Mouse (Mus musculus) myocyte (in vitro differentiated cells): ENCODE results near the gene Mab21l1. TPM values are rescaled to one million over a fixed set of nuclear protein-coding genes. Genes with fewer than 3 reads are reported as not detected.

Experiments used
- H3K27me3 ChIP-seq: one replicate; pipeline ENCODE4 v1.6.1; 2011; ENCODE audit not compliant: control insufficient read depth, insufficient read depth, insufficient read length
- H3K36me3 ChIP-seq: one replicate; pipeline ENCODE4 v1.6.1; 2011; ENCODE audit not compliant: control insufficient read depth, insufficient read depth
- H3K4me2 ChIP-seq: one replicate; pipeline ENCODE4 v1.6.1; 2011; ENCODE audit warnings: low read depth, control low read depth
- H3K4me3 ChIP-seq: one replicate; pipeline ENCODE4 v1.5.1; 2011; ENCODE audit warnings: mild to moderate bottlenecking, control low read depth, moderate library complexity
- H3K79me2 ChIP-seq: one replicate; pipeline ENCODE4 v1.6.1; 2011; ENCODE audit not compliant: control insufficient read depth, insufficient read depth
- H3ac ChIP-seq: one replicate; pipeline ENCODE4 v1.6.1; 2011; ENCODE audit not compliant: control insufficient read depth, insufficient read length
- CEBPB ChIP-seq: IDR thresholded peaks from 2 replicates; pipeline ENCODE4 v1.6.1; 2011; ENCODE audit warnings: mild to moderate bottlenecking, moderate library complexity; ENCODE audit not compliant: poor library complexity, insufficient read depth, severe bottlenecking
- E2F4 ChIP-seq: IDR thresholded peaks from one replicate; pipeline ENCODE4 v1.6.1; 2011; ENCODE audit warnings: mild to moderate bottlenecking, control low read depth, moderate library complexity; ENCODE audit not compliant: insufficient read depth
- MAX ChIP-seq: IDR thresholded peaks from one replicate; pipeline ENCODE4 v1.6.1; 2011; ENCODE audit warnings: low read depth, mild to moderate bottlenecking, control low read depth
- MYOD1 ChIP-seq, 3 experiments: IDR thresholded peaks; one replicate each; pipeline ENCODE4 v1.6.1; 2011; ENCODE audit warnings: control low read depth in 2 of 3, low read depth in 2 of 3, mild to moderate bottlenecking in 2 of 3, moderate library complexity in 1 of 3; ENCODE audit not compliant: insufficient read length in 2 of 3, control insufficient read depth in 1 of 3
- MYOG ChIP-seq, 3 experiments: IDR thresholded peaks; one replicate each; pipeline ENCODE4 v1.6.1; 2011; ENCODE audit warnings: control low read depth in 2 of 3, low read depth in 2 of 3, mild to moderate bottlenecking in 2 of 3; ENCODE audit not compliant: insufficient read length in 2 of 3, control insufficient read depth in 1 of 3, insufficient read depth in 1 of 3
- POLR2A ChIP-seq: IDR thresholded peaks from one replicate; pipeline ENCODE4 v1.6.1; 2011; ENCODE audit warnings: low read depth, mild to moderate bottlenecking, control low read depth, moderate library complexity; ENCODE audit not compliant: insufficient read length
- POLR2AphosphoS2 ChIP-seq: IDR thresholded peaks from one replicate; pipeline ENCODE4 v1.6.1; 2011; ENCODE audit warnings: low read depth, control low read depth; ENCODE audit not compliant: insufficient read length
- REST ChIP-seq: IDR thresholded peaks from one replicate; pipeline ENCODE4 v1.6.1; 2011; ENCODE audit warnings: mild to moderate bottlenecking, control low read depth, moderate library complexity; ENCODE audit not compliant: insufficient read depth, insufficient read length
- SRF ChIP-seq: IDR thresholded peaks from one replicate; pipeline ENCODE4 v1.6.1; 2011; ENCODE audit warnings: low read depth; ENCODE audit not compliant: control insufficient read depth, insufficient read length
- TCF12 ChIP-seq: IDR thresholded peaks from one replicate; pipeline ENCODE4 v1.6.1; 2011; ENCODE audit warnings: mild to moderate bottlenecking, control low read depth; ENCODE audit not compliant: poor library complexity, insufficient read depth, severe bottlenecking
- TCF3 ChIP-seq: IDR thresholded peaks from one replicate; pipeline ENCODE4 v1.6.1; 2011; ENCODE audit warnings: low read depth, control low read depth; ENCODE audit not compliant: insufficient read length
- USF1 ChIP-seq: IDR thresholded peaks from one replicate; pipeline ENCODE4 v1.6.1; 2011; ENCODE audit warnings: low read depth, mild to moderate bottlenecking, control low read depth, moderate library complexity
- polyA plus RNA-seq: library from polyadenylated mRNA; unstranded; fragments of >200 nt; fragmentation: generic; extraction: Trizol; gene quantifications from one replicate; pipeline ENCODE4 v1.2.1, GENCODE M21; 2012; ENCODE audit warnings: missing spikeins

Mab21l1 gene
- polyA plus RNA-seq, 1 experiment, result 0.02 TPM

DNA sequence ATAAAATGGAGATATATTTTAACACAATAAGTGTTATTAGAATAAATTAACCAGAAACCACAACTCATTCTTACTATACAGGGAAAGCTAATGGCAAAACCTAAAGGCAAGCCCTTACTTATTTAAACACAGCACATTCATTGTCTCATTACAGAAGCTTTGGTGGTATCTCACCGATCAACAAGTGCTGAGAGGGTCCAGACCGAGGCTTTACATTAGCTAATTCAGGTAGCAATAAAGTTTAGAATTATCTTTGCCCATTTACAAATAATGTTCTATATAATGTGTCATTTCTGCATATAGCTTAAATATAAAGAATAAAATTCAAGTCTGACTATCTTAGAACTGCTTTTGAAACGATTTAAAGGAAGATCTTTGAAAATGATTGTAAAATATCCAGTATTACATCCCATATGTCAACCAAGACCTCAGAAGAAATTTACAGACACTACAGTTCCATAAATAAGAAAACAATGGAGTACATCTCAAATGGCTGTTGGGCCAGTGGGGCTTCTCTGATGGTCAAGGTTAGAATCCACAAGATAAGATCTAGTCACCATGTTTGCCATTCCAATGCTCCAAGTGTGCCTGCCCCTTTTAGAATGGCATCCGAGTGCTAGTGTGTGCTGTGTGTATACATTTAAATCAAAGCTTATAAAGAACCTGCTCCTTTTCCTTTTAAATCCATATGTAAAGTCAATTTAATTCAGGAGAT is 3.1 kb downstream of the Mab21l1 start:
- H3K79me2 ChIP-seq, result no peaks in the 10 kb centered on the region
- H3K36me3 ChIP-seq, result no peaks in the 10 kb centered on the region
- TF ChIP-seq TCF12 (no peak), MYOG (IDR thresholded peaks at IDR 0.05; ENCODE audit: control insufficient read depth in 1 of 3, insufficient read depth in 1 of 3, insufficient read length in 2 of 3, low read depth in 2 of 3) (no peak), POLR2AphosphoS2 (no peak), MAX (no peak), POLR2A (no peak), USF1 (no peak), MYOD1 (IDR thresholded peaks at IDR 0.05; ENCODE audit: control insufficient read depth in 1 of 3, insufficient read length in 2 of 3, low read depth in 2 of 3) (no peak), TCF3 (no peak), CEBPB (no peak), REST (no peak), SRF (no peak), E2F4 (no peak)
- H3K4me2 ChIP-seq, result no peak overlapping the region
- no peak overlapping the region for H3K4me3 ChIP-seq
- H3K27me3 ChIP-seq, result no peaks in the 10 kb centered on the region
- no peak overlapping the region for H3ac ChIP-seq

DNA sequence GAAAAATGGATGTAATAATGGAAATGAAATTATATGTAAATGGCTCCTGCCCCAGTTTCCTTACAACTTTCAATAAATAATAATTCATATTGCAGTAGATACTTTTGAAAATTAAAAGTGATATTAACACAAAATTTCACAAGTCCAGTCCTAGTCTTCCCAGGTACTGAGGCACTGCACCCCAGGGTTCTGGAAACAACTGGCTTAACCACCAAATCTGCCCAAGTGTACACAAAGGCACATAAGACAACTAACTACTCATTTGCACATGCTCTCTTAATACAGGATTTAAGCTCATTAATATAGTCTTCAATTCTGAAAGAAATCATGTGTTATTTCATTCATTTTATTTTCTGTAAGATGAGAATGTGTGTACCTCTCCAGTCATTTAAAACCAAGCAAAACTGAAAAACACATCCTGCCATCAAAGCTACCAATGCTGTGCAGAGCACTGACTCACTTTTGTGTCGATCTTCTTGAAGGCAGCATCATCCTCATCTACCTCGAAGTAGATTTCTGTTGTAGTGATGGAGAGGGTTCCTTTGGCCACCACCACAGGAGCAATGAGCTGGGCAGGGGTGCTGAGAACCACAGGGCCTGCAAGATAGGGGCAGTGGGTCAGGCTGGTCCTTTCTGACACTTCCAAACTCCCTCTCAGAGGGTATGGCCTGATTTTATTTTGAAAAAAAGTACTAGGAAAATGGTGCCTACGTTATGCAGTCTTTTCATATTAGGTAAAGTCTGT is 3.8 kb downstream of the Mab21l1 start:
- no peak overlapping the region for H3K4me2 ChIP-seq
- no peak for TF ChIP-seq REST
- no peak for TF ChIP-seq POLR2A
- TF ChIP-seq MYOG (IDR thresholded peaks at IDR 0.05; ENCODE audit: control insufficient read depth in 1 of 3, insufficient read depth in 1 of 3, insufficient read length in 2 of 3, low read depth in 2 of 3), result no peak
- TF ChIP-seq MYOD1 (IDR thresholded peaks at IDR 0.05; ENCODE audit: control insufficient read depth in 1 of 3, insufficient read length in 2 of 3, low read depth in 2 of 3), result no peak
- TF ChIP-seq MAX, result no peak
- TF ChIP-seq USF1, result no peak
- no peak for TF ChIP-seq TCF12
- TF ChIP-seq SRF, result no peak
- no peak for TF ChIP-seq TCF3
- TF ChIP-seq CEBPB, result no peak
- no peak for TF ChIP-seq E2F4
- TF ChIP-seq POLR2AphosphoS2, result no peak

DNA sequence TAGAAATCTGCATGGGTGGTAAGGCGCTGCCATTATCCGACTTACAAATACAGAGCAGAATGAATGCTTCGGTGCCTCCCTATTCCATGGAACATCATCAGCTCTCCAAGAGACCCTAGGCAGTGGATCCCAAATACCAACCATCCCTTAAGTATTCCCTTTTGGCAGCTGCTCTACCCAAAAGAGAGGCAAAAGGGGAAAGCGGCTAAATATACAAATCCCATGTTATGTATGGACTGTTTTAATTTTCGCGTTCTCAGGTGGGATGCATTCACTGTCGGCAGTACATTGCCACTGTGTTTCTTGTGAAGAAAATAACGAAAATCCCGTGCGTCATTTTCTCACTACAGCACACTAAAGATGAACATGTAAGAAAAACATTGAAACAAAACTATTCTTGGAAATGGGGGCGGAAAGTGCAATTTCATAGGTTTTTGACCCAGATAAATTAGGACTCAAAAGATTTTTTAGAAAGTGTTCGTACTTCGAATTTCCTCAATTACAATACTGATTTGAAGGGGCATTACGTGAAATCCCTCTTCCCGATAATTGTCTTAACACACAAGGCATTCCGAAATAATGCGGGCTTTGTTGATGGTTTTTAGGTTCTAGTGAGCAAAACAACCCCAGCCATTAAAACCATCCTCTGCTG is 4.7 kb downstream of the Mab21l1 start:
- no peak overlapping the region for H3K4me3 ChIP-seq
- H3K4me2 ChIP-seq, result no peak overlapping the region
- H3K79me2 ChIP-seq, result no peaks in the 10 kb centered on the region
- H3K27me3 ChIP-seq, result no peaks in the 10 kb centered on the region
- TF ChIP-seq TCF12 (no peak), MAX (no peak), CEBPB (no peak), USF1 (no peak), REST (no peak), MYOD1 (IDR thresholded peaks at IDR 0.05; ENCODE audit: control insufficient read depth in 1 of 3, insufficient read length in 2 of 3, low read depth in 2 of 3) (no peak), SRF (no peak), E2F4 (no peak), POLR2AphosphoS2 (no peak), TCF3 (no peak), MYOG (IDR thresholded peaks at IDR 0.05; ENCODE audit: control insufficient read depth in 1 of 3, insufficient read depth in 1 of 3, insufficient read length in 2 of 3, low read depth in 2 of 3) (no peak), POLR2A (no peak)
- H3K36me3 ChIP-seq, result no peaks in the 10 kb centered on the region
- H3ac ChIP-seq, result no peak overlapping the region

More for the DNA sequence above, 3.8 kb downstream of the Mab21l1 start:
- Histone ChIP-seq H3ac (no peak overlapping the region), H3K79me2 (no peaks in the 10 kb centered on the region), H3K36me3 (no peaks in the 10 kb centered on the region), H3K4me3 (no peak overlapping the region), H3K27me3 (no peaks in the 10 kb centered on the region)

DNA sequence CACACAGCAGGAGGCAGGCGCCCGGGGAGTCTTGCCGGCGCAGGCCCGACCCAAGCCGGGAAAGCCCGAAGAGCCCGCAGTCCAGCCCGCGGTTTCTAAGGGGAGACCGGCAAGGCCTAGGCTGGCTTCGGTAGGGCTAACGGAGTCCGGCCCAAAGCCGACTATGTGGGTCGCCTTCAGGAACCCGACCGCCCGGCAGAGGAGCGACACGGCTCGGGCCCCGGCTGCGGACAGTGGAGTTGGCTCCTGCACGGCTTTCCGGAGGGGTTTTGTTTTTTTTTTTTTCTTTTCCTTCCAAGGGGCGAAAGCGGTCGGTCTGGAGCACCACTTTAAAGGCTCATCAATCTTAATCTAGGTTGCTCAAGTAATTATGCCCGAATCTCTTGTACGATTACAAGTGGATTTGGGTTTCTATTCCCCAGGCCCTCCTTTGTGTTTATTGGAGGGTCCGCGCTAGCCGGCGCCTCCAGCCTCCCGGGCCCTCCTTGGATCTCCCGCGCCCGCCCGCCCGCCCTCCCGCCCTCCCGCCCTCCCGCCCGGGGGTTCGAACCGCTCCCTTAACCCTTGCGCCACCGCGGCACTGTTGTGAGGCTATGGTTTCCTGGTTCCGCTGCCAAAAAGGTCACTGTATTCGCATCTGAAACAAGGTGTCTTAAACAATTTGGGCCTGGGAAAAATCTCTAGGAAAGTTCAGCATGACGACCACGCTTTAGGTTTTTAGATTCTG is 5.3 kb downstream of the Mab21l1 start:
- no peaks in the 10 kb centered on the region for H3K36me3 ChIP-seq
- no peak overlapping the region for H3K4me3 ChIP-seq
- H3ac ChIP-seq, result no peak overlapping the region
- TF ChIP-seq SRF (no peak), CEBPB (no peak), MAX (no peak)
- H3K27me3 ChIP-seq, result no peaks in the 10 kb centered on the region
- no peaks in the 10 kb centered on the region for H3K79me2 ChIP-seq
- no peak overlapping the region for H3K4me2 ChIP-seq
